Mouse (Mus musculus) small intestine, adult 2 months (tissue): ENCODE data around the gene Golph3l.

Experiments used
- CTCF ChIP-seq: fragments of 200-500 bp; IDR thresholded peaks from 2 replicates; pipeline ENCODE4 v1.5.1; 2012; ENCODE audit warnings: low read depth, mild to moderate bottlenecking, control low read depth, inconsistent platforms, low read length, moderate library complexity, mixed read lengths; ENCODE audit not compliant: insufficient replicate concordance, insufficient read length; ENCODE audit errors: extremely low read depth
- POLR2A ChIP-seq: fragments of 200-500 bp; IDR thresholded peaks from 2 replicates; pipeline ENCODE4 v1.6.1; 2012; ENCODE audit warnings: low read depth, mild to moderate bottlenecking, control low read depth, inconsistent platforms, low read length, moderate library complexity

GRCm38 (mm10) chr3:95653473-95654034 lies 64.8 kb downstream of the Golph3l start:
- TF ChIP-seq CTCF (no peak), POLR2A (no peak)
